Mouse (Mus musculus) stomach, embryonic 15.5 days (tissue): Measurements from ENCODE around the gene B830017H08Rik. TPM values are rescaled to one million over a fixed set of nuclear protein-coding genes. Genes with fewer than 3 reads are reported as not detected.

ENCODE experiments used
- ATAC-seq: fragments of 200-750 bp; cut with Nextera tagmentation; 2 replicates; pipeline ENCODE4 v1.8.0; 2017; ENCODE audit warnings: low read depth, moderate number of reproducible peaks, moderate TSS enrichment; ENCODE audit not compliant: insufficient read depth, low FRiP score
- H3K27ac ChIP-seq: fragments of 300-500 bp; sonication (generic); 2 replicates; pipeline ENCODE4 v1.5.1; 2015; ENCODE audit warnings: mild to moderate bottlenecking, inconsistent platforms
- H3K27me3 ChIP-seq: fragments of 300-500 bp; sonication (generic); replicated peaks from 2 replicates; pipeline ENCODE4 v1.6.1; 2015; ENCODE audit warnings: inconsistent platforms
- H3K36me3 ChIP-seq: fragments of 300-500 bp; sonication (generic); 2 replicates; pipeline ENCODE4 v1.6.1; 2015; ENCODE audit warnings: inconsistent platforms
- H3K4me1 ChIP-seq: fragments of 300-500 bp; sonication (generic); 2 replicates; pipeline ENCODE4 v1.6.1; 2015; ENCODE audit warnings: inconsistent platforms
- H3K4me2 ChIP-seq: fragments of 300-500 bp; sonication (generic); 2 replicates; pipeline ENCODE4 v1.6.1; 2015; ENCODE audit warnings: mild to moderate bottlenecking, inconsistent platforms
- H3K4me3 ChIP-seq: fragments of 300-500 bp; sonication (generic); replicated peaks from 2 replicates; pipeline ENCODE4 v1.5.1; 2015; ENCODE audit warnings: inconsistent platforms
- H3K9ac ChIP-seq: fragments of 300-500 bp; sonication (generic); 2 replicates; pipeline ENCODE4 v1.6.1; 2015; ENCODE audit warnings: inconsistent platforms
- H3K9me3 ChIP-seq: fragments of 300-500 bp; sonication (generic); 2 replicates; pipeline ENCODE4 v1.6.1; 2016; ENCODE audit warnings: inconsistent platforms
- WGBS: fragments of 180-500 bp; shearing (Covaris S2); methylation state at CpG from one replicate; pipeline ENCODE4 v1.1.7; 2015; 5-methylcytosine and 5-hydroxymethylcytosine counted together
- polyA plus RNA-seq: library from polyadenylated mRNA; unstranded; fragments of >200 nt; fragmentation: Nextera tagmentation; extraction: Ambion mirVana; gene quantifications from 2 replicates; pipeline ENCODE4 v1.2.1, GENCODE M21; 2015

Gene B830017H08Rik
- not detected in 2 replicates for polyA plus RNA-seq

GRCm38 (mm10) chr16:17832821-17833220 lies at the start of gene B830017H08Rik:
TSS of gene B830017H08Rik (plus strand) at chr16:17833121.
- H3K9ac ChIP-seq, result peak within 1 kb of the TSS; percentile 34; the same call in 1 of the 2 replicates
- no peak within 1 kb of the TSS for H3K27ac ChIP-seq
- H3K36me3 ChIP-seq, result no peaks in the 10 kb centered on the region
- 28% methylated on average over 7 of the region's 7 CpGs for WGBS
- peak within 1 kb of the TSS; percentile 56 for H3K4me3 ChIP-seq
- H3K4me2 ChIP-seq, result peak within 1 kb of the TSS; percentile 98
- H3K4me1 ChIP-seq, result peaks cover 5% of the 10 kb centered on the region; the same call in 1 of the 2 replicates
- H3K9me3 ChIP-seq, result no peaks in the 10 kb centered on the region
- H3K27me3 ChIP-seq, result peaks cover 69% of the 10 kb centered on the region
- no peak for ATAC-seq

DNA sequence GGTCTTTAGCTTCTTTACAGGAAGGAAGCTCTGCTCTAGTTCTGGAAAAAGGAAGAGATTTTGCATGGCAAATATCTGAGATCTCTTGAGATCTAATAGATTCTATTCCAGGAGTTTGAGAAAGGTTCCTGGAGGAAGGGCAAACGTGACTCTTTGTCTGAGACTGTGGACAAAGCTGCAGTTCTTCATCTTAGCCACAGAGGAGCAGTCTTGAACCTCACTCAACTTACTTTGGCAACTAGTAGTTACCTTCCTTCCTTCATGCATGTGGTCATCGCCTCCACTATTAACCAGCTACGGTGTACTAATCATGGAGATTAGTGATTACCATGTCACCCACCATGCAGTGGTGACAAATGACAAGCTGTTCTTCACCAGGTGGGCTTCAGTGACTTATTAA lies 47.6 kb upstream of the B830017H08Rik start:
- whole genome bisulfite sequencing, result 63% methylated on average over 3 of the region's 3 CpGs
- Histone ChIP-seq H3K27ac (no peak overlapping the region), H3K9me3 (no peaks in the 10 kb centered on the region), H3K36me3 (peaks cover 33% of the 10 kb centered on the region), H3K9ac (no peak overlapping the region), H3K4me2 (no peak overlapping the region), H3K4me1 (no peaks in the 10 kb centered on the region), H3K27me3 (no peaks in the 10 kb centered on the region), H3K4me3 (no peak overlapping the region)
- ATAC-seq, result no peak

DNA sequence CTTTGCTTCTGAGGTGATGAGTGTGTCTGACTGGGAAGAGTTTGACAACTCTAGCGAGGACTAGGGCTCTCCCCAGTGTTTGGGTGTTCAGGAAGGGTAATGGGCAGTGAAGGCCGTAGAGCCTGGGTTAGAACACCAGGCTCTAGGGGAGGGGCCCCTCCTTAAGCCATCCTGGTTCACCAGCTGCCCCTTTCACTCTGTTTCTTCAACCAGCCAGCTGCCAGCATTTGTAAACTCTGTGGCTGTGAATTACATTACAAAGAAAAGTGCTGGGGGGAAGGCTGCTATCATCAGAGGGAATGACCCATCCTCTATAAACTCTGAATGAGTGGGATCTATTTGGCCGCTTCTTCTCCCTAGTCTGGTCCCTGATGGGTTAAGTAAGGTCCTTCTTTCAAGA lies 40.2 kb upstream of the B830017H08Rik start:
- H3K4me2 ChIP-seq, result no peak overlapping the region
- H3K4me3 ChIP-seq, result no peak overlapping the region
- H3K9me3 ChIP-seq, result no peaks in the 10 kb centered on the region
- WGBS, result 75% methylated on average over 3 of the region's 3 CpGs
- H3K27me3 ChIP-seq, result peaks cover 5% of the 10 kb centered on the region; the same call in 1 of the 2 replicates
- peaks cover 28% of the 10 kb centered on the region; the same call in 1 of the 2 replicates for H3K36me3 ChIP-seq
- H3K27ac ChIP-seq, result no peak overlapping the region
- H3K9ac ChIP-seq, result no peak overlapping the region
- ATAC-seq, result no peak
- H3K4me1 ChIP-seq, result peaks cover 5% of the 10 kb centered on the region

GRCm38 (mm10) chr16:17794047-17794446 lies 38.9 kb upstream of the B830017H08Rik start:
- Histone ChIP-seq H3K4me3 (no peak overlapping the region), H3K9me3 (no peaks in the 10 kb centered on the region), H3K27me3 (peaks cover 13% of the 10 kb centered on the region), H3K36me3 (peaks cover 27% of the 10 kb centered on the region; the same call in 1 of the 2 replicates), H3K4me1 (peaks cover 14% of the 10 kb centered on the region), H3K4me2 (no peak overlapping the region), H3K27ac (no peak overlapping the region), H3K9ac (no peak overlapping the region)
- WGBS, result 86% methylated on average over 4 of the region's 4 CpGs
- no peak for ATAC-seq

GRCm38 (mm10) chr16:17795643-17796042 lies 37.3 kb upstream of the B830017H08Rik start:
- no peak overlapping the region for H3K27ac ChIP-seq
- 65% methylated on average over 5 of the region's 5 CpGs for WGBS

DNA sequence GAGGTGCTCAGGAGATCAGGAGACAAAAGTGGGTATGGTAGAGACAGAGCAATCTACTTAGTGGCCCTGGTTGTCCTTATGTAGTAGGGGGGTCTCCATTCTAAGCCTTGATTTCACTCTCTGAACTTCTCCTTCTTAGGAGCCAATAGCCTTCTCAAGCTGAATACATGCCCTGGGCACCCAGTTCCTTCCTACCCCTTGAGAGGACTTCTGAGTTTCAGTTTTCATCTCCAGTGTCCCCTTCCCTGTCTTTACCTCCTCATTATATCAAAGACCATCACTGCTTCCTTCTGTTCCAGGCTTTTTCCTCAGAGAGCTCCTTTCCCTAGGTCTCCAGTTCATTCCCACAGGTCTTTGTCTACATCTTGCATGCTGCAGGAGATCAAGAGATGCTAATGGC lies 36.4 kb upstream of the B830017H08Rik start:
- Histone ChIP-seq H3K36me3 (peaks cover 19% of the 10 kb centered on the region; the same call in 1 of the 2 replicates), H3K9ac (peak overlapping the region; percentile 74; the same call in 1 of the 2 replicates), H3K27ac (peak overlapping the region; percentile 95), H3K9me3 (no peaks in the 10 kb centered on the region), H3K4me3 (peak overlapping the region; percentile 67), H3K4me2 (peak overlapping the region; percentile 77), H3K4me1 (peaks cover 32% of the 10 kb centered on the region), H3K27me3 (peaks cover 28% of the 10 kb centered on the region)
- ATAC-seq, result no peak

More at GRCm38 (mm10) chr16:17795643-17796042, 37.3 kb upstream of the B830017H08Rik start:
- Histone ChIP-seq H3K4me1 (peaks cover 24% of the 10 kb centered on the region), H3K9ac (no peak overlapping the region), H3K4me2 (no peak overlapping the region), H3K4me3 (no peak overlapping the region), H3K27me3 (peaks cover 21% of the 10 kb centered on the region), H3K36me3 (peaks cover 21% of the 10 kb centered on the region; the same call in 1 of the 2 replicates), H3K9me3 (no peaks in the 10 kb centered on the region)
- ATAC-seq, result no peak; the same call in 1 of the 2 replicates

DNA sequence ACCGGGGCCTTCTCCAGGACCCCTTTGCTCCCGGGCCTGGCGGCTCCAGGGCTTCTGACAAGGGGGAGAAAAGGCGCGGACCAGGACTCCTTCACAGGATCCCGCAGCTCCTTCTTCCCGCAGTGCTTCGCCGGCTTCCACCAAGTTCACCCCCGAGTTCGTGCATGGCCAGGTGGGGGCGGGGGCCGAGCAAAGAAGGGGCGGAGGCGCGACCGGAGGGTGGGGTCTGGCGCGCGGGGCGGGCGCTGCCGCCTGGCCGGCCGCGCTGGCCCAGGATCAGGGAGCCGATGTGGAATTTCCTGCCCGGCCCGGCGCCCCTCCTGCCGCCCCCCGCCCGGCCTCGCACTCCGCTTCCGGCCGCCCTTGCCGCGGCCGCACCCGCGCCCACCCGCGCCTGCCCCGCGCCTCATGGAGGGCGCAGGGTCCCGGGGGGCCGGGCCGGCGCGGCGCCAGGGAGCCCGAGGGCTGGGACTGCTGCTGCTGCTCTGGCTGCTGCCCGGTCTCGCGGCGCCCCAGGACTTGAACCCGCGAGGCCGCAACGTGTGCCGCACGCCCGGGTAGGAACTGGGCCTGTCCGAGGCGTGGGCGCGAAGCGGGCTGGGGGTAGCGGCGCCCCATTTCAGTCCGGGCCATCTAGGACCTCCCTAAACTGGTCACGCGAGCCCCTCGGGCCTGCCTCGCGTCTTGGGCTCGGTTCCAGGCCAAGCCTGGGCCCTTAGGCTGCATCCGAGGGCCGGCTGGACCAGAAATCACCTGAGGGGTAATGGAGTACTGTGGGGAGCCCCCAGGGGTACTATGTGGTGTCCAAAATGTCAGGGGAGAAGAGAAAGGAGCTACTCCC lies 35.7 kb upstream of the B830017H08Rik start, which contains the start of gene Scarf2:
Gene Scarf2 (plus strand): TSS at position 312 of the 841 bp plus-strand sequence.
- 2% methylated on average over 79 of the region's 81 CpGs for WGBS
- Histone ChIP-seq H3K36me3 (peaks cover 13% of the 10 kb centered on the region; the same call in 1 of the 2 replicates), H3K27me3 (peaks cover 34% of the 10 kb centered on the region), H3K4me1 (peaks cover 38% of the 10 kb centered on the region), H3K9me3 (no peaks in the 10 kb centered on the region), H3K27ac (peak within 1 kb of the TSS; percentile 95), H3K4me3 (peak within 1 kb of the TSS; percentile 67), H3K9ac (peak within 1 kb of the TSS; percentile 74), H3K4me2 (peak within 1 kb of the TSS; percentile 77)
- ATAC-seq, result peak; percentile 65

DNA sequence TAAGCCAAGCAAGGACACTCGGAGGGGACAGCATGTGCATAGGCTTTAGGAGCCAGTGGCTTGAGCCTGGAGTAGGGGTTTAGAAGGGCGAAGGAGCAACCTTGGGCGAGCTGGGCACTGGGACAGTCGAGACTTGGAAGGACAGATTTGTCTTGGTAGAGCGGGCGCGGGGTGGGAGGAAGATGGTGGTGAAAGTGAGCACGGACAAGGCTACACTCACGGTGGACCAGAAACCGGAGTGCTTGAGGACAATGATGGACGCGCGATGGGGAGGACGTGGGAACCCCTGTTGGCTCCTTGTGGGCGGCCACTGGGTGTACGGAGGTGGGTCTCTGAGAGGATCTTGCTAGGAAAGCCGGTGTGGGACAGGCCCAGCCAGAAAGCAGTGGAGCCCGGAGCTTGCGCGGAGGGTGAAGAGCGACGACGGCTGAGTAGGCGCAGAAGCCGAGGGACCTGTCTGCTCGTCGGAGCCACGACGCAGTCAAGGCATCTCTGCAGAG lies 35.1 kb upstream of the B830017H08Rik start:
- ATAC-seq, result 0 out of 2 replicates have a peak, but pooled peaks have one; percentile 3
- H3K4me2 ChIP-seq, result peak overlapping the region; percentile 77
- H3K27ac ChIP-seq, result peak overlapping the region; percentile 95
- H3K4me3 ChIP-seq, result peak overlapping the region; percentile 67
- H3K9ac ChIP-seq, result peak overlapping the region; percentile 74
- H3K9me3 ChIP-seq, result no peaks in the 10 kb centered on the region
- H3K4me1 ChIP-seq, result peaks cover 45% of the 10 kb centered on the region
- whole genome bisulfite sequencing, result 5% methylated on average over 29 of the region's 29 CpGs
- peaks cover 41% of the 10 kb centered on the region for H3K27me3 ChIP-seq
- H3K36me3 ChIP-seq, result 0 out of 2 replicates have a peak, but pooled peaks cover 7% of the 10 kb centered on the region

DNA sequence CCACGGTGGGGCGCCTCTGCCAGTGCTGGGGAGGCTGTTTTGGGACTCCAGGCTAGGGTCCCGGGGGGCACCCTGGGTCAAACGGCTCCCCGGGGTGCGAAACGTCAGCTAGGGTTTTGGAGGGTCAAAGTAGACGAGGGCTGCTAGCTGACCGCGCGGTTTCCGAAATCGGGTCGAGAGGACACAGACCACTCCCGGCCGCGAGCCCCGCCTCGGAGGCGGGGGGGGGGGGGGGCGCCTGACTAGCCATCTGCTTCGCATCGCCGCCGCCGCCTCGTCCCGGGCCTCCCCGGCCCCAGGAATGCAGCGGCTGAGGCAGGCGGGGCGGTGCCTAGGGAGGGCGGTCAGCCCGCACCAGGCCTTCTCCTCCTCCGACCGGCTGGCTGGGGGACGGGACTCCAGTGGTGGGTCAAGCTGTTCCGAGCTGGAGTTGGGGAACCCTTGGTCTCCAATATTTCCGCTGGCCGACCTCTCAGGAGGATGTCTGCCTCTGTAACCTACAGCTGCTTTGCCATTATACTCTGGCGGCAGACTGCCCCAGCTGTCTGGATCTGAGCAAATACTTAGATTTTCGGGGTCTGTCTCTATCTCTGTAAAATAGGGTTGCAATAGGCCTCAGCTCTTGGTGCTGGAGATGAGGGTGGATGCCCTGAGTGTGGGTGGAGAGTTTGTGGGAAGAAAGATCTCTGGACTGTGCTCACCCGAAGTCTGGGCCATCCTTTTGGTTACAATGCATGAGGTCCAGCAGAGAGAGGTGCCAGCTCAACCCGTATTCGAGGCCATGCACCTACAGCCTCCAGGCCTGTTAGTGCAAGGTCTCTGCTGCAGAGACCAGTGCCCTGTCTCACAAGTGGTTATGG lies 34.4 kb upstream of the B830017H08Rik start:
- WGBS, result 4% methylated on average over 42 of the region's 45 CpGs
- H3K27ac ChIP-seq, result peak overlapping the region; percentile 95
- peaks cover 52% of the 10 kb centered on the region for H3K4me1 ChIP-seq

GRCm38 (mm10) chr16:17799584-17799983 lies 33.3 kb upstream of the B830017H08Rik start:
- Histone ChIP-seq H3K4me1 (peaks cover 61% of the 10 kb centered on the region), H3K4me3 (peak overlapping the region; percentile 67), H3K9ac (no peak overlapping the region), H3K4me2 (peak overlapping the region; percentile 77), H3K27me3 (peaks cover 58% of the 10 kb centered on the region), H3K9me3 (no peaks in the 10 kb centered on the region), H3K36me3 (peaks cover 7% of the 10 kb centered on the region), H3K27ac (no peak overlapping the region)
- ATAC-seq, result no peak

More for the DNA sequence above, 34.4 kb upstream of the B830017H08Rik start:
- Histone ChIP-seq H3K4me3 (peak overlapping the region; percentile 67), H3K9ac (peak overlapping the region; percentile 74), H3K9me3 (no peaks in the 10 kb centered on the region), H3K4me2 (peak overlapping the region; percentile 77), H3K27me3 (peaks cover 47% of the 10 kb centered on the region), H3K36me3 (peaks cover 8% of the 10 kb centered on the region)
- ATAC-seq, result peak; percentile 65

DNA sequence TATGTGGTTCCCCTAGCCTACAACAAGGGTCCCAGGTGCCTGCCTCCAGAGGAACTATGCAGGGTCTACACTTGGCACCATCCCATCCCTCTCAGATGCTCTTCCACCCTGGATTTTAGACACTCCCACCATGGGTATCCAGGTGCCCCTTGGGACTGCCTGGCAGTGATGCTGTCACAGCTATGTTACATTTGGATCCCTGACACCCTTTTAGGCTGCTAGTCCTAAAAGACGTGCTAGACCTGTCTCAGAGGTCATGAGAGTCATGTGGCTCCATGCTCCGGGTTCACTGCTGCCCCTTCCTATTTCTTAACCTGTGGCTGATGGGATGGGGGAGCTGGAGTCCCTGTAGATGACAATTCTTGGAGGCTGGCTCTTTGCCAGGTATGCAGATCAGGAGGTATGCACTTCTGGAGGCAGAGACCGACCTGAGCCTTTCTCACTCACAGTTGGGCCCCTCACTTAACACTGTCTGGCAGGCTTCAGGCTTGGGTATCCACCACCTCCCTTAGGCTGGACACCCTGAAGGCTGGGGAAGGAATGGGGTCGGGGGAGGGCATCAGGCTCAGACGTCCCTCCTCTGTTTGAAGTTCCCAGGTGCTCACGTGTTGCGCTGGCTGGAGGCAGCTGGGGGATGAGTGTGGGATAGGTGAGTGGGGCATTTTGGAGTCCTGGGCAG lies 31.0 kb upstream of the B830017H08Rik start:
- no peak overlapping the region for H3K4me3 ChIP-seq
- H3K9ac ChIP-seq, result no peak overlapping the region
- no peaks in the 10 kb centered on the region for H3K9me3 ChIP-seq
- H3K36me3 ChIP-seq, result peaks cover 10% of the 10 kb centered on the region
- H3K27ac ChIP-seq, result no peak overlapping the region
- H3K4me2 ChIP-seq, result no peak overlapping the region
- H3K4me1 ChIP-seq, result peaks cover 77% of the 10 kb centered on the region
- WGBS, result 22% methylated on average over 7 of the region's 7 CpGs
- H3K27me3 ChIP-seq, result peaks cover 72% of the 10 kb centered on the region
- no peak for ATAC-seq
